Mouse (Mus musculus) gastrocnemius, postnatal 14 days (tissue): ENCODE data around the gene F2r. TPM values are rescaled to one million over a fixed set of nuclear protein-coding genes. Genes with fewer than 3 reads are reported as not detected.

Experiments used
- DNase-seq: peaks from one replicate; pipeline ENCODE4 v3.0.0; 2021; ENCODE audit warnings: mixed read lengths
- intact Hi-C: fragments of 180-260 bp; cut with DNase I; formaldehyde crosslinking; loops from one replicate; pipeline ENCODE4 v1.15.1; 2025; ENCODE audit warnings: low total_unique reads
- long read RNA-seq, 2 experiments: library from polyadenylated mRNA; stranded (forward); transcript quantifications; one replicate each; pipeline ENCODE4 v2.0.0; 2021
- total RNA-seq, 2 experiments: library from RNA; stranded (reverse); gene quantifications; 2 replicates each; pipeline ENCODE4 v1.2.3; 2021

F2r gene
- 10 to 100 TPM; 12.4 to 13.9 TPM for total RNA-seq
- long read RNA-seq, experiment 1, transcript F2r-201 (2 exons, 3,336 nt), result major isoform, 20 of 23 reads
- long read RNA-seq, experiment 1, partial matches to known transcripts, result 3 of 23 reads
- long read RNA-seq, experiment 1, other reads (novel, unspliced or antisense), result 0 of 23 reads
- long read RNA-seq, experiment 2, transcript F2r-201 (2 exons, 3,336 nt), result major isoform, 21 of 23 reads
- long read RNA-seq, experiment 2, partial matches to known transcripts, result 0 of 23 reads
- long read RNA-seq, experiment 2, other reads (novel, unspliced or antisense), result 2 of 23 reads

DNA sequence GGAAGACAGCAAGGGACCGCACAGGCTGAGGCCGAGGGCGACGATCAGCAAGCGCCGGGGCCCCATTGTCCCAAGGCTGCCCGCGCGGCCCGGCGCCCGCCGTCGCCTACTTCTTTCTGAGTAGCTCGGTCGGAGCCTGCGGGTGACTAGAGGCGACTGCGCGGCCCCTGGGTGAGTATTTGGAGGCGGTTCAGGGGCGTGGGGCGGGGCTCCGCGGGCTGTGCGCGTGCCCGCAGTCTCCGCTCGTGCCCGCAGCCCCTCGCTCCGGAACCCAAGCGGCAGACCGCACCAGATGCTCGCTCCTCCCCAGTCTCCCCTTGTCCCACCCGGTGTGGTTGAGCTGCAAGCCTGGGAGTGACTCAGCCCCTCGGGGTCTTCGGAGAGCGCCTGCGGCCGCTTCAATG lies at the start of gene F2r:
Gene F2r, minus strand, starts transcription at position 179 of the 404 bp plus-strand sequence.
- intact Hi-C loops, result no loop called here
- peak; percentile 84 for DNase-seq

DNA sequence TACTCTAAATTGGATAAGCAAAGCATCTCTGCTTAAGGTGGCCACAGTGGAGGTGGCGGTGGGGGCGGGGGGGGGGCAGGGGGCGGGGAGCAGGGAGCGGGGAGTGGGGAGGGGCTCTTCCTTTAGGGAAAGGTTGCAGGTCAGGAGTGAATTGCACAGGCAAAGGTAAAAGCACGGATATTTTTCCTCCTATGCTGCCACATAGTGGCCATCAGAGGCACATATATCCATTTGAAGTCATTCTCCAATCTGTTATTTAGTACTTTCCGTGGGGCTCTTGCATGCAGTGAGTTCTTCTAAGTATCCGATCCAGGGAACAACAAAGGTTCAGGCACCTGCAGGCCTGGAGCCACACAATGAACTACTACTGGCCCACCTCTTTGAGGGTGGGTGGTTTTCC lies 49.0 kb upstream of the F2r start:
- intact Hi-C loops, result loop anchor here (2.0 to 5.0 kb wide), 2 partner anchors 55 to 102 kb away; no protein-coding TSS in a partner anchor
- DNase-seq, result no peak

DNA sequence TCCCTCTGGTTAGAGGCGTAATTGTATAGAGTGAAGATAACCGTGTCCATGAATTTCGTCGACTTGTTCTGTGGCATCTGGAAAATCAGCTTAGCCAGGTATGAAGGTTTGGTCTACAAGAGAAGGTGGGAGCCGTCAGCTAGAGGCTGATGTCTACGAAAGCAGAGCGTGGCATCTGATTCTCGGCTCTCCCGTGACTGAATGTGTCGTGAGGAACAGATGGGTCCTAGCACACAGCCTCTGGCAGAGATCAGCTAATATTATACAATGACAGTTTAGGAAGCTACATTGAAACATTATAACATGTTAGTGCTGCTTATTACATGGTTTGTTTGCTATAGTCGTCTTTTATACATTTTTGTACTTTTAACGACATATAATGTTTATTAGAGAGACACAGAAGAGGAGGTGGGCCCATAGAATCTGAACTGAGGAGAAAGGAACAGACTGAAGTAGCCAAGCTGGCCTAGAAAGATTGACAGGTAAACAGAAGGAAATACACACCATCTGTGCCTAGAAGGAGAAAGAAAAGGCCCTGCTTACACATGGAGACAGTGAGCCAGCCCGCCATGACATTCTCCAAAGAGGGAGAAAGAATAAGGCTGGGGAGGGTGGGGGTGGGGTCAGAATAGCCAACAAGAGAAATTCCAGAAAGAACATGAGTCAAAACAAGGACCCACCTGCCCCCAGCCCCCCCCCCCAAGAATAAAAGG lies 47.5 kb upstream of the F2r start:
- intact Hi-C loops, result loop anchor here (2.0 to 5.0 kb wide), 2 partner anchors 57 to 101 kb away; no protein-coding TSS in a partner anchor

DNA sequence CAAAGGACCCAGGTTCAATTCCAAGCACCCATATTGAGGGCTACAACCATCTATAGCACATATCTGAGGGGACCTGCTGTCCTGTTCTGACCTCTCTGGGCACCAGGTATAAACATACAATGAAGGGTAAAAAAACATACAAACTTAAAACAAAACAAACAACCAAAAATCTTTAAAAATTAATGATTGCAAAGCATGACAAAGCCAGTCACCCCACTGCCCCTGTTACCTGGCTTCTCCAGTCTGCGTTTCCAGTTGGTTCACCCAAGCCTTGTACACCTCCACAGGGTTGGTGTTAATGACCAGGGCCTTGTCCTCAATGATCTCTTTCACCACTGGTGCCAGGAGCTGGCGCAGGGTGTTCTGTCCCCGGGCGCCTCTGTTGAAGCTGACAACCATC lies 45.5 kb upstream of the F2r start:
- intact Hi-C loops, result no loop called here
- no peak for DNase-seq

More for the DNA sequence above, 47.5 kb upstream of the F2r start:
- no peak for DNase-seq

DNA sequence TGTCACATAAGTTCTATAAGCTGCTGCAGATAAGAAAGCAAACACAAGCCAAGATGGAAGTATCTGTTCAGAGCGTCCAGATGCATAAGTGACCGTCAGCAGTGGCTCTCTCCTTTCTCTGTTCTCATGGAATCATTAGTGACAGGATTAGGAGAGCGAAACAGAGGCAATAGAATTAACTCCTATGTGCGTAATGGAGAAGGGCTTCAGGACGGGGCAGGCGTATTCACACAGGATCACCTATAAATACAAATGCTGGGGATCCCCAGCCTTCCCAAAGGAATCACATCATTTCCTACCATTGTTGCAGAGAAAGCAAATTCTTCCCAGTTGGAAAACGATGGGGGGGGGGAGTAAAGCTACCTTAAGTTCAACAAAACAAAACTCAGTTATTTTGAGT lies 41.1 kb upstream of the F2r start:
- intact Hi-C loops, result no loop called here
- DNase-seq, result no peak

DNA sequence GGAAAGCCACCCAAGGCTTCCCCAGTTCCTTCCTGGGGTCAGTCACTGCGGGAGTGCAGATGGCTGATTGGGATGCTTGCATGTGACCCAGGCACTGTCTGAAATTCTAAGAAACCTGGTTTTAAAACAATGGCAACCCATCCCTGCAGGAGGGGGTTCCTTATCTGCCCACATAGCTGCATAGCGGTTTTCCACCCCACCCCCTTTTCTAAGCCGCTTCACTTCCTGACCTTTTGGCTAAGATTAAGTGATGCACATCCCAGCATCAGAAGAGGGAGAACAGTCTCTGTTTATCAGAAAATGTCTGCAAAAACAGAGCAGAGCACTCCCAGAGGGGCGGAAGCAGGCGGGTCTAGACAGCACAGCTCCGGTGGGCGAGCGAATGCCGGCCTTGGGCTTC lies 38.9 kb upstream of the F2r start:
- intact Hi-C loops, result no loop called here
- no peak for DNase-seq

DNA sequence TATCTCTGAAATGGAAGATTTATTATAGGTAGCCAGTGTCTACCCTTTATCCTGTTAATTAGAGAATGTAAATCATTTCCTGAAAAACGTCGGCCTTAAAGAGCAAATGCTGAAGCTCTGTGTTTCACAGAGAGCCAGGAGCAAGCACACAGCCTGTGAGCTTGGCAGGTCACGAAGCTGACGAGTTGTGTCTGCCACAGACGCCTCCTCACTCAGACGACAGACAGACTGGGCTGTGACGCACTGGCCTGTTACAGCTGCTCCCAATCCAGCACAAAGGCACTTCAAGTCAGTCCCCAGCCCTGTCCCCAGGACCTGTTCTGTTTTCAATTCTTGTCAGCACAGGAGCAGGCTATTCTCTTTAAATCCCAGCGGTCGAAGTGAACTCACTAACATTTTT lies 37.0 kb upstream of the F2r start:
- intact Hi-C loops, result no loop called here
- no peak for DNase-seq

DNA sequence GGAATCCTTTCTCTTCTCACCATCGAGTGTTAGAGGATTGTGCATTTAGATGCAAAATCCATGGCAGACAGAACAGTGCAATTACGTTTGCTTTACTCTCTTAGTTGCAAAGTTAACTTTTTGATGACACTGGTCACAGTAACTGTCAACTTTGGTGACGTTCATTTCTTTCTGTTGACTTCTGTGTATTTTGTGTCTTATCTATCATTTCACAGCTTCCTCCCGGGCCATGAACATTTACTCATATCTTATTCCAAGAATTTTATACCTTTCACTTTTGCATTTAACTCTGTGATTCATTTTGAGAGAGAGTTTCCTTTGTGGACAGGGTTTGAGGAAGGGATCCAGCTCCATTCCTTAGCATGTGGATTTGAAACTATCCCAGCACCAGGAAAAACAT lies 35.4 kb upstream of the F2r start:
- no peak for DNase-seq
- intact Hi-C loops, result no loop called here

DNA sequence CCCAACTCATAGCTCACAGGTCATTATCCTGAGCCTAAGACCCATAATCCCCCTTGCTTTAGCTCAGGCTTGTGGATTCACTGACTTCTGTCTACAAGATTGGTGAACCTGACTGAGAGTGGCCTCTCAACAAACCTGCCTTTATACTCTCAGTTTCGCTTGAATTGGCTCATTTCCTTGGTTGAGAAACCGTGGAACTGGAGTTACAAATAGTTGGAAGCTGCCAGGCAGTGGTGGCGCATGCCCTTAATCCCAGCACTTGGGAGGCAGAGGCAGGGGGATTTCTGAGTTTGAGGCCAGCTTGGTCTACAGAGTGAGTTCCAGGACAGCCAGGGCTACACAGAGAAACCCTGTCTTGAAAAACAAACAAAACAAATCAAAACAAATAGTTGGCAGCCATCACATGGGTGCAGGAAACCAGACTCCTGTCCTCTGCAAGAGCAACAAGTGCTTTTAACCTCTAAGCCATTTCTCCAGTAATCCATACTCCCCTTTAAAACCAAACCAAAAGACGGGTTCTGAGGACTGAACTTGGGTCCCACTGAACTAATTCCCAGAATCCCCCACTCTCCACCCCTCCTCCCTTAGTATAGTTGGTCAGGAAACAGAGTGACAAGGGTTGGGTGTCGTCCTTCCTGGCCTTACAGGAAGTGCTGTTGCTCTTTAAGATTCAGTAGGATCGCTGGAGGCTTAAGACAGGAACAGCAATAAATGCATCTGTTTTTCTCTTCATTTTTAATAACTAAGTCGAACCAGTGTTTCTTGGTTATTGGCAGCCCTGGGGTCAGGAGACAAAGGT lies 33.8 kb upstream of the F2r start:
- intact Hi-C loops, result no loop called here
- no peak for DNase-seq

DNA sequence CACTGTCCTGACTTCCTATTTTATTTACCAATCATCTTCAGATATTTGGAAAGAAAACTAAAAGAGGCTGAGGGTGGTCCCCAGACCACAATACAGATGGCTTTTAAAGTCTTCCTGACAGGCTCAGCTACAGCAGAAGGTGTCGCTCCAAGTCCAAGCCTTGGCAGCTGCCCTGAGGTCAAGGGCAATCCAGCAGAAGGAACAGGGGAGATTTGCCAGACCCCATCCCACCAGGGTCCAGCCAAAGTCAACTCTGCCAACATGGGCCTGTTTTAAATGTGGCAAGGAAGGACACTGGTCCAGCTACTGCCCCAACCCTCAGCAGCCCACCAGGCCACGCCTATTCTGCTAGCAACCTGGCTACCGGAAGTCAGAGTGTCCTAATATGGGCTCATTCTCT lies 31.7 kb upstream of the F2r start:
- DNase-seq, result no peak
- intact Hi-C loops, result no loop called here

DNA sequence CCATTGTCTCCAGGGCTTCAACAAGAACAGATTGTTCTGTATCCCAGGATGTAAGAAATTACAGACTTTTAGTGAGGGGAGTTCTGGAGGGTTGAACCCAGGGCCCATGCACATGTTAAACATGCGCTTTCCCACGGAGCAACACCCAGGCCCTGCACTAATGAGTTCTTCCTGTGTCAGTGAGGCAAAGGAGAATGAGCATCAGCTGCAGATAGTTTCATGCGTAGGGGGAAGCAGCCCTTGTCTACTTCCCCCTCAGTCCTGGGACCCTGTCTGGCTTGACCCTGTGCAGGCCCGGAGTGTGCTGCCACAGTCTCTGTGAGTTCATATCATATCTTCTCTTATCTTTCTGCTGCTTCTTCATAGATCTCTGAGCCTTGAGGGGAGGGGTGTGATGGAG lies 29.0 kb upstream of the F2r start:
- no peak for DNase-seq
- intact Hi-C loops, result no loop called here

DNA sequence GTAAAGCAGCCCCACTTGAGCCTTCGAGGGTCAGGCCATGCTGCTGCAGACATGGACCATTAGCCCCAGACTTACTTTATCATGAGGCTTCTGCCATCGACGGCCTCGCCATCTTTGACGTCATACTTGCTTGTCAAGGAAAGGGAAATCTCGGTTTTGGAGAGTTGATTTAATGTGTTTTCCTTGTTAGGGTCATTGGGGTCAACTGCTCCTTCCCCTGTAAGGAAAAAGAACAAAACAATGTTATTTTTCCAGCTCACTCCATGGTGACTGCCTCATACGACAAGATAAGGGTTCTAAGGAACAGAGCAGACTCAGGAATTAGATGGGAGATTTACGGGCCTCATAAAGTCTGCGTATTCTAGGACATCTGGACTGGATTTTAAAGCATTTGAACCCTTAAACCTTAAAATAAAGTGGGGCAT lies 28.4 kb upstream of the F2r start:
- intact Hi-C loops, result no loop called here
- no peak for DNase-seq

DNA sequence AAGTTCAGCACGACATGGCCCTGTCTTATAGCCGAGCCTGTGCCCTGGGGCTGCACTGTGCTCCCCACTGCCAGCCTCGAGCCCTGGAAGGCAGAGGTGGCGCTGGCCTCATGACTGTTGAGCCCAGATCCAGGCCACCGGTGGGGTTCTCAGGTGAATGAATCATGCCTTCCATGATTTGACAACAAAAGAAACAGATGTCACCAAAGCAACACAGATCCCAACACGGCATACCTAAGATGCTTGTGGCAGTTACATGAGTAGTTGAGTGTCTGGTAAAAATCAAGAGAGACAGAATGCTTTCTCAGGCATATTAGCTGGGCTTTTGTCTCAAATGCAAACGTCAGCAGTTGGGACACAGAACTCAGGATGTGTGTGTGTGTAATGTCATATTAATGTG lies 25.5 kb upstream of the F2r start:
- intact Hi-C loops, result no loop called here
- no peak for DNase-seq

DNA sequence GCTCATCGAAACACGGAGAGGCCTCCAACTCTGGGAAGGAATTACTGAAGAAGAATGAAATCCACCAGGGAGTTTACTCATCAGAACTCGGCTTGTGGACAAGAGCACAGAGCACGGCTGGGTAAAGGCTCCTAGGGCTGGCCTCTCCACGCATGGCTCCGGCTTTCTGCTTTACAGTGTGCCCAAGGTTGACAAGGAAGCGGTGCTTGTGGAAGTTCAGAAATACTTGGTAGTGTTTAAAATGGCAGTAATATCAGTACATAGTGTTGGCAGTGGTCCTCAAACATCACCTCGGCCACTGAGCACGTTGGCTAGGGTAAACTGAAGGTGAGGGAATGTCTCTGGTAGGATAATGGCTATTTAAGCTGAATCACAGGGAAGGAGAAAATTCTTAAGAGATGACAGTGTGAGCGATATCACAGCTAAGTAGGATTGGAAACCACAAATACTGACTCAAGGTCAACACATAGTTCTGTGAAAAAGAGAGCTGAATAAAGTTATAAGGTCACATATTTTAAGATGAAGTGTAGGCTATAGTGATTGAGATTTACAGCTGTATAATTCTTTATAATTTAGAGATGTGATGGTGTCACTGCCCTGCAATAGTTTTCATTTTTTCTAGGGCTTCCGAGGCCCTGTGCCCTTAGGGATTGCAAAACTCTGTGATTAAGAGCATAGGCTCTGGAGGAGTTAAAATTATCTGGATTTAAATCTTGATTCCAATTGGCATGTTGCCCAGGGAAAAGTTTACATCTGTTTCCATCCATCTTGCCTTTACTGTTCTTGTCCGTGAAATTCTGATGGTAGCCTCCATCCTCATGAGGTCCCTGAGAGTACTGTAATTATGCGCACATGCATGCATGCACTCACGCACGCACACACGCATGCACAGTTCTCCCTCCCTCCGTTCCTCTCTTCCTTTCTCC lies 23.0 kb upstream of the F2r start:
- no peak for DNase-seq
- intact Hi-C loops, result no loop called here

DNA sequence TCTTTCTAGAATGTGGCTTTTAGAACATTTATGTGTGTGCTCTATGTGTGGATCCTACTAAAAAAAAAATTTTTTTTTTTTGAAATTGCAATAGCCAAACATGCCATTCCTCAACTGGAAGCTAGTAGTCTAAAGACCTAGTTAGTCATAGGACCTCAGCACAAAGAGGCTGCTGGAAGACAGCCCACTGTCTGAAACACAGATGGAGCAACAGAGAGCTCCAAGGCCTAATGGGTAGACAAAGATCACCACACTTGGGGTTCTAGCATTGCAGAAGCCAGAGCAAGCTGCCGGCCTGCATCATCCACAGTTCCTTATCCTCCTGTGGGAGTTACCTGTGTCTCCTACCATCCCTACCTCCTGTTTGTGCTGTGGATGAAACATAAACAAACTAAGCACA lies 22.1 kb upstream of the F2r start:
- no peak for DNase-seq
- intact Hi-C loops, result no loop called here

DNA sequence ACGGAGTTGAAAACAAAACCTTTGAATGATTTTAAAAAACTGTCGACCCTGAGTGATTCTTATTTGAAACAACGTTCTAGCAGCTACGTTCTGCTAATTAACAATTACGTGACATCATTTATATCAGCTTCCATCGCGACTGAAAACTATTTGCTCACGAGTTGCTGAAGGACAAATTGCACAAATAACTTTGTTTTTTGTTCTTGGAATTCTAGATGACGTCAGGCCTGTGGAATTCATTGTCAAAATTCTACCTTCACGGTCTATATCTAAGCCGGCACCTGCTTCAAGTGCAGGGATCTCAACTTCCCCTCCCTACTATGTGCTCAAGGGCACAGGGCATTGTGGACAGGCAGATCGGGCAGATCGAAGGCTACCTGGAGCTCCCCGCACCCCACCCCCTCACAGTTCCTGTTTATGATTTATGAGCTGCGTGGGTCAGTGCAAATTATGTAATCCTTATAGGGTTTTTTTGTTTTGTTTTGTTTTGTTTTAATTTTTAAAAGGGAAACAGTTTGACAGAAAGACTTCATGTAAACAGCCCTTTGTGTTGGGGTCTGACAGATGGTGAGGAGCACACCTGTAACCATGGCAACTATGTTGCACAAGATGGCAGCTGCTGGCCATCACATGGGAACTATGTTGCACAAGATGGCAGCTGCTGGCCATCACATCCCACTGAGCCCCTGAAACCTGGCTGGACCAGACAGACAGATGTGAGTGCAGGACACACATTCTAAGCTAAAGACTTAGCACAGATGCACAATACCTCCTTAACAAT lies 21.2 kb upstream of the F2r start:
- intact Hi-C loops, result no loop called here
- DNase-seq, result no peak

DNA sequence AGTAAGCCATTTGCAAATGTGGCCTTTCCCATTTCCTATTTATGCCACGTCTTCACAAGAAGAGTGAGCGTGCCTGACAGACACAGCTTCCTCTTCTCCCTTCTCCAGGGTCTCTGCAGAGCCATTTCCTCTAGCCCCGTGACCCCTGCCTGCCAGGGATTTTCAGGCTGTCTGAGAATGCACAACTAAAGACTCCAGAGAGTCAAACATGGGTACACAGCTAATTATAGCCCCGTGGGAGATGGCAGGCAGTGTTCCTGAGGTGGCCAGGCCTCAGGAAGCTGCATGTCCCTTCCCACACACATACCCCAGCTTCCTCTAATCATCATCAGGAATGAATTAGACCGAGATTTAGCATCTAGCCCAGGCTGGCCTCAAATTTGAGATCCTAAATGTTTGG lies 20.6 kb upstream of the F2r start:
- intact Hi-C loops, result no loop called here
- no peak for DNase-seq

DNA sequence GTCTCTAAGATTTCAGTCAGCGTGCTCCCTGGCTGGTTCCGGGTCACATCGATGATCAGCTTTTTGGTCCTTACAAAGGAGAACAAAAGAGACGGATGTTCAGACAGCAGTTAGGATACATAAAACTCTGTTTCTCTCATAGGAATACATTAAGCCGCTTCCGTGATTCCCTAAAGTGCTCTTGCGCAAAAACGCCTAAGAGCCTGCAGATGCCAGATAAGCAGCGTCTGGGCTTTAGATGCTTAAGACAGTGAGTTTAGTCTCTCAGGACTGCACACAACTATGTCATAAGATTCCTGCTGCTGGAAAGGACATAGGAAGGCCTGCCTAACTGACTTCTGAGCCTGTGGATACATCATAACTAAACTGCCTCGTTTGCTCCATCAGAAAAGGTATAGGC lies 19.4 kb upstream of the F2r start:
- intact Hi-C loops, result no loop called here
- no peak for DNase-seq

DNA sequence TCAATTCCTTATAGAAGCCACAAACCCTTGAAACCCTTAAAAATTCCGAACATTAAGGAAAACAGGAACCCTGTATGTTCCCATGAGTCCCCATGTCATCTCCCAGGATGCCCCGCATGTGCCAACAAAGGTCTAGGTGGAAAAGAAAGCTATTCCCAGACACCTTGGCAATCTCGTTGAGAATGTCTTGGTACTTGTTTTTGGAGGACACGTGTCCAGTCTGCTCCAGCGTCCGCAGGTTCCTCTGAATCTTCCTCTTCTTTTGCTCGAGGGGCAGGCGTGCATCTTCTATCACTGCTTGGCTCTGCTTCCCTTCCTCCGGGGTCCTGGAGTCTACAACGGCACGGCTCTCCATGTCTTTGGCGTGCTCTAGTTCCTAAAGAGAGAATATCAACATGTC lies 17.0 kb upstream of the F2r start:
- no peak for DNase-seq
- intact Hi-C loops, result no loop called here
